Mouse (Mus musculus): ENCODE measurements around the gene Pramef12.

DNA sequence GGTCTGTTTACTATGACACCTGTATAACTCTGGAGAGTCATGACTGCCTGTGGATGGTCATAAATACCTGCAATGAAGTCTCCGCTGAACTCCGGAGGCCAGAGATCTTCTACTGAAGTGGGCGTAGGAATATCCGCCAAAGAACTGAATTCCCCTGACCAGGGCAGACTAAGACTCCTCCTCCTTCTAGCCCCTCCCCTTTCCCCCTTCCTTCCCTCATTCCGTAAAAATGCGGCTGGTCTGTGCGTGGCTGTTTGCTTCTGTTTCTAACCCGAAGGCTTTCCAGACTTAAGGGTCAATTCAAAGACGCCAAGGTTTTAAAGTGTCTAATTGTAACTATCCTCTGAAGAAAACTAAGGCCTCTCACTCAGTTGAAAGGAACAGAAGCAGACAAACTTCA is at the start of gene Pramef12:
- TF ChIP-seq CTCF (IDR thresholded peaks at IDR 0.05; ENCODE audit: borderline replicate concordance, extremely low read depth, insufficient read depth, insufficient read length) (no peak), POLR2A (IDR thresholded peaks at IDR 0.05; ENCODE audit: borderline replicate concordance, extremely low read depth, insufficient read depth, insufficient read length, poor library complexity, severe bottlenecking) (no peak)

All from brain, embryonic 14.5 days (tissue).